Mouse (Mus musculus): Measurements from ENCODE around the gene Pitx3. TPM values are rescaled to one million over a fixed set of nuclear protein-coding genes. Genes with fewer than 3 reads are reported as not detected.
A peak's percentile ranks its signal among the peaks of the same experiment; 100 is the strongest.

Gene Pitx3
- polyA plus RNA-seq (2012; rRNA removed) (not detected in 2 replicates), polyA plus RNA-seq (2014; fragmentation: Nextera tagmentation; extraction: Ambion mirVana) (not detected in 2 replicates)

GRCm38 (mm10) chr19:46147511-46148371, at the start of gene Pitx3:
TSS of gene Pitx3 (minus strand) at chr19:46148326.
- no peak within 1 kb of the TSS for H3K9ac ChIP-seq (replicated peaks)
- DNase-seq (ENCODE audit: low read depth in 3 of 3, low spot score in 3 of 3) (no peak), ATAC-seq (ENCODE audit: insufficient read depth) (no peak)
- peaks cover 78% of the 10 kb centered on the region for H3K27me3 ChIP-seq (ENCODE audit: control insufficient read depth, insufficient read depth, low read length)
- no peak within 1 kb of the TSS for H3K27ac ChIP-seq
- 2% methylated on average over 46 of the region's 47 CpGs for WGBS (ENCODE audit: insufficient replicate concordance)
- peak within 1 kb of the TSS; percentile 28 to 49 for H3K4me3 ChIP-seq (ENCODE audit: insufficient read depth in 1 of 2, low read depth in 2 of 2, low read length in 2 of 2)
- peak within 1 kb of the TSS; percentile 69 for H3K4me2 ChIP-seq (ENCODE audit: low read depth)
- no peaks in the 10 kb centered on the region for H3K9me3 ChIP-seq (ENCODE audit: control insufficient read depth, low read length)
- TF ChIP-seq CTCF (IDR thresholded peaks at IDR 0.05; ENCODE audit: low read depth), result no peak
- no peak for TF ChIP-seq EP300 (IDR thresholded peaks at IDR 0.05; ENCODE audit: low read depth)
- H3K4me1 ChIP-seq (replicated peaks; ENCODE audit: control insufficient read depth in 2 of 2, insufficient read depth in 2 of 2, low read length in 1 of 2), result peaks cover 0 to 4% of the 10 kb centered on the region in 2 experiments; a peak in 3 of 4 replicates
- H3K36me3 ChIP-seq (replicated peaks; ENCODE audit: control insufficient read depth, insufficient read depth, low read depth), result no peaks in the 10 kb centered on the region

GRCm38 (mm10) chr19:46187203-46187602, 39.1 kb upstream of the Pitx3 start:
- 32% methylated on average over 2 of the region's 2 CpGs for WGBS (ENCODE audit: insufficient replicate concordance)
- no peak overlapping the region for H3K4me2 ChIP-seq (ENCODE audit: low read depth)
- H3K9me3 ChIP-seq (ENCODE audit: control insufficient read depth, low read length), result no peaks in the 10 kb centered on the region
- H3K9ac ChIP-seq (replicated peaks), result no peak overlapping the region
- H3K27ac ChIP-seq, result no peak overlapping the region
- H3K4me1 ChIP-seq (replicated peaks; ENCODE audit: control insufficient read depth in 2 of 2, insufficient read depth in 2 of 2, low read length in 1 of 2), result peaks cover 0 to 3% of the 10 kb centered on the region in 2 experiments; a peak in 1 of 4 replicates
- H3K36me3 ChIP-seq (replicated peaks; ENCODE audit: control insufficient read depth, insufficient read depth, low read depth), result no peaks in the 10 kb centered on the region
- no peaks in the 10 kb centered on the region for H3K27me3 ChIP-seq (ENCODE audit: control insufficient read depth, insufficient read depth, low read length)
- no peak for TF ChIP-seq EP300 (IDR thresholded peaks at IDR 0.05; ENCODE audit: low read depth)
- no peak for TF ChIP-seq CTCF (IDR thresholded peaks at IDR 0.05; ENCODE audit: low read depth)
- ATAC-seq (ENCODE audit: insufficient read depth), result no peak
- DNase-seq (ENCODE audit: low read depth in 3 of 3, low spot score in 3 of 3), result no peak
- H3K4me3 ChIP-seq (ENCODE audit: insufficient read depth in 1 of 2, low read depth in 2 of 2, low read length in 2 of 2), result no peak overlapping the region

GRCm38 (mm10) chr19:46186611-46187010, 38.5 kb upstream of the Pitx3 start:
- Histone ChIP-seq H3K4me3 (ENCODE audit: insufficient read depth in 1 of 2, low read depth in 2 of 2, low read length in 2 of 2) (no peak overlapping the region), H3K4me2 (ENCODE audit: low read depth) (no peak overlapping the region), H3K27me3 (ENCODE audit: control insufficient read depth, insufficient read depth, low read length) (no peaks in the 10 kb centered on the region), H3K36me3 (replicated peaks; ENCODE audit: control insufficient read depth, insufficient read depth, low read depth) (no peaks in the 10 kb centered on the region), H3K9me3 (ENCODE audit: control insufficient read depth, low read length) (no peaks in the 10 kb centered on the region), H3K27ac (no peak overlapping the region), H3K9ac (replicated peaks) (no peak overlapping the region), H3K4me1 (replicated peaks; ENCODE audit: control insufficient read depth in 2 of 2, insufficient read depth in 2 of 2, low read length in 1 of 2) (peaks cover 0 to 3% of the 10 kb centered on the region in 2 experiments; a peak in 1 of 4 replicates)
- TF ChIP-seq CTCF (IDR thresholded peaks at IDR 0.05; ENCODE audit: low read depth), result no peak
- no peak for TF ChIP-seq EP300 (IDR thresholded peaks at IDR 0.05; ENCODE audit: low read depth)
- DNase-seq (ENCODE audit: low read depth in 3 of 3, low spot score in 3 of 3) (no peak), ATAC-seq (ENCODE audit: insufficient read depth) (no peak)
- 6% methylated on average over 3 of the region's 3 CpGs for WGBS (ENCODE audit: insufficient replicate concordance)

- ATAC-seq (ENCODE audit: insufficient read depth) (no peak), DNase-seq (ENCODE audit: low read depth in 3 of 3, low spot score in 3 of 3) (no peak)
- no peaks in the 10 kb centered on the region for H3K27me3 ChIP-seq (ENCODE audit: control insufficient read depth, insufficient read depth, low read length)
- WGBS (ENCODE audit: insufficient replicate concordance), result 83% methylated on average over 3 of the region's 3 CpGs
- no peak overlapping the region for H3K9ac ChIP-seq (replicated peaks)
- 0 out of 4 replicates have a peak, but pooled peaks cover 0 to 2% of the 10 kb centered on the region in 2 experiments for H3K4me1 ChIP-seq (replicated peaks; ENCODE audit: control insufficient read depth in 2 of 2, insufficient read depth in 2 of 2, low read length in 1 of 2)
- no peak overlapping the region for H3K4me3 ChIP-seq (ENCODE audit: insufficient read depth in 1 of 2, low read depth in 2 of 2, low read length in 2 of 2)
- H3K36me3 ChIP-seq (replicated peaks; ENCODE audit: control insufficient read depth, insufficient read depth, low read depth), result no peaks in the 10 kb centered on the region
- H3K9me3 ChIP-seq (ENCODE audit: control insufficient read depth, low read length), result no peaks in the 10 kb centered on the region
- no peak overlapping the region for H3K4me2 ChIP-seq (ENCODE audit: low read depth)
- H3K27ac ChIP-seq, result no peak overlapping the region
- TF ChIP-seq CTCF (IDR thresholded peaks at IDR 0.05; ENCODE audit: low read depth) (no peak), EP300 (IDR thresholded peaks at IDR 0.05; ENCODE audit: low read depth) (no peak)
Observed at GRCm38 (mm10) chr19:46182241-46182640, 34.1 kb upstream of the Pitx3 start.

- TF ChIP-seq CTCF (IDR thresholded peaks at IDR 0.05; ENCODE audit: low read depth) (no peak), EP300 (IDR thresholded peaks at IDR 0.05; ENCODE audit: low read depth) (no peak)
- ATAC-seq (ENCODE audit: insufficient read depth) (no peak), DNase-seq (ENCODE audit: low read depth in 3 of 3, low spot score in 3 of 3) (no peak)
- H3K27ac ChIP-seq, result no peak overlapping the region
- WGBS (ENCODE audit: insufficient replicate concordance), result 63% methylated on average over 2 of the region's 2 CpGs
- no peak overlapping the region for H3K4me3 ChIP-seq (ENCODE audit: insufficient read depth in 1 of 2, low read depth in 2 of 2, low read length in 2 of 2)
- H3K9ac ChIP-seq (replicated peaks), result no peak overlapping the region
- H3K4me1 ChIP-seq (replicated peaks; ENCODE audit: control insufficient read depth in 2 of 2, insufficient read depth in 2 of 2, low read length in 1 of 2), result no peaks in the 10 kb centered on the region
- no peaks in the 10 kb centered on the region for H3K9me3 ChIP-seq (ENCODE audit: control insufficient read depth, low read length)
- H3K4me2 ChIP-seq (ENCODE audit: low read depth), result no peak overlapping the region
- H3K36me3 ChIP-seq (replicated peaks; ENCODE audit: control insufficient read depth, insufficient read depth, low read depth), result no peaks in the 10 kb centered on the region
- no peaks in the 10 kb centered on the region for H3K27me3 ChIP-seq (ENCODE audit: control insufficient read depth, insufficient read depth, low read length)
Observed at GRCm38 (mm10) chr19:46180274-46180673, 32.1 kb upstream of the Pitx3 start.
